Mouse (Mus musculus) hindbrain, embryonic 11.5 days (tissue): ENCODE data around the gene Fgd2. TPM values are rescaled to one million over a fixed set of nuclear protein-coding genes. Genes with fewer than 3 reads are reported as not detected.
A peak's percentile ranks its signal among the peaks of the same experiment; 100 is the strongest.

ENCODE experiments used
- ATAC-seq: fragments of 200-750 bp; cut with Nextera tagmentation; 2 replicates; pipeline ENCODE4 v1.8.0; 2017; ENCODE audit warnings: mild to moderate bottlenecking, moderate TSS enrichment, moderate library complexity; ENCODE audit not compliant: low FRiP score
- DNase-seq: peaks from one replicate; pipeline ENCODE4 v3.0.0-alpha.2; 2015; ENCODE audit warnings: low spot score
- H3K27ac ChIP-seq: fragments of 300-500 bp; sonication (generic); 2 replicates; pipeline ENCODE4 v1.5.1; 2014; ENCODE audit warnings: mild to moderate bottlenecking, low read depth, low read length
- H3K27me3 ChIP-seq: fragments of 300-500 bp; sonication (generic); 2 replicates; pipeline ENCODE4 v1.6.1; 2014; ENCODE audit warnings: mild to moderate bottlenecking, low read length, moderate library complexity, mixed read lengths; ENCODE audit not compliant: control insufficient read depth, insufficient read depth
- H3K36me3 ChIP-seq: fragments of 300-500 bp; sonication (generic); 2 replicates; pipeline ENCODE4 v1.6.1; 2014; ENCODE audit warnings: mild to moderate bottlenecking, low read length, moderate library complexity, mixed read lengths; ENCODE audit not compliant: control insufficient read depth, insufficient read depth
- H3K4me1 ChIP-seq: fragments of 300-500 bp; sonication (generic); replicated peaks from 2 replicates; pipeline ENCODE4 v1.6.1; 2014; ENCODE audit warnings: low read length, mixed read lengths; ENCODE audit not compliant: control insufficient read depth, insufficient read depth
- H3K4me2 ChIP-seq: fragments of 300-500 bp; sonication (generic); replicated peaks from 2 replicates; pipeline ENCODE4 v1.6.1; 2014; ENCODE audit warnings: mild to moderate bottlenecking, low read depth, low read length
- H3K4me3 ChIP-seq: fragments of 300-500 bp; sonication (generic); 2 replicates; pipeline ENCODE4 v1.5.1; 2014; ENCODE audit warnings: low read depth, low read length
- H3K9ac ChIP-seq: fragments of 300-500 bp; sonication (generic); 2 replicates; pipeline ENCODE4 v1.6.1; 2014; ENCODE audit warnings: low read depth, low read length
- H3K9me3 ChIP-seq: fragments of 300-500 bp; sonication (generic); 2 replicates; pipeline ENCODE4 v1.6.1; 2016; ENCODE audit warnings: low read length; ENCODE audit not compliant: control insufficient read depth
- WGBS: fragments of 180-500 bp; shearing (Covaris S2); extraction: QIAGEN DNeasy Blood & Tissue Kit; methylation state at CpG from one replicate; pipeline ENCODE4 v1.1.7; 2014; 5-methylcytosine and 5-hydroxymethylcytosine counted together
- polyA plus RNA-seq: library from polyadenylated mRNA; unstranded; fragments of >200 nt; fragmentation: Nextera tagmentation; extraction: Ambion mirVana; gene quantifications from 2 replicates; pipeline ENCODE4 v1.2.1, GENCODE M21; 2014

Fgd2 gene
- polyA plus RNA-seq, 1 experiment from 2014 or later = 4.2 TPM

DNA sequence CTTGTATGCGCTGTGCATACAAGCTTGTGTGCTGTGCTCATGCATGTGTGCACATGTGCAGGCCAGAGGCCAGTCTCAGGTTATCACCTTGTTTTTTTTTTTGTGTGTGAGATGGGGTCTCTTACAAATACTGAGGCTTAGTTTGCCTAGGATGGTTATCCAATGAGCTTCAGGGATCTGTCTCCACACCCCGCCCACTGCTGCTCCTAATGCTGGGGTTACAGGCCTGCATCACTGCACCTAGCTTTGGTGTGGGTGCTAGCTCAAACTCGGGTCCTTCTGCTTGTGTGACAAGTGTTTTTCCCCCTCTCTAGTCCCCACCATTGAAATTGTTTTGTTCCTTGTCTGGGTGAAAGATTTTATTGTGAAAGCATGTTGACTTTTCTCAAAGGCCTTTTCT lies 30.5 kb upstream of the Fgd2 start:
- no peak for ATAC-seq
- peaks cover 8% of the 10 kb centered on the region; the same call in 1 of the 2 replicates for H3K36me3 ChIP-seq
- WGBS = 86% methylated on average over 3 of the region's 3 CpGs

DNA sequence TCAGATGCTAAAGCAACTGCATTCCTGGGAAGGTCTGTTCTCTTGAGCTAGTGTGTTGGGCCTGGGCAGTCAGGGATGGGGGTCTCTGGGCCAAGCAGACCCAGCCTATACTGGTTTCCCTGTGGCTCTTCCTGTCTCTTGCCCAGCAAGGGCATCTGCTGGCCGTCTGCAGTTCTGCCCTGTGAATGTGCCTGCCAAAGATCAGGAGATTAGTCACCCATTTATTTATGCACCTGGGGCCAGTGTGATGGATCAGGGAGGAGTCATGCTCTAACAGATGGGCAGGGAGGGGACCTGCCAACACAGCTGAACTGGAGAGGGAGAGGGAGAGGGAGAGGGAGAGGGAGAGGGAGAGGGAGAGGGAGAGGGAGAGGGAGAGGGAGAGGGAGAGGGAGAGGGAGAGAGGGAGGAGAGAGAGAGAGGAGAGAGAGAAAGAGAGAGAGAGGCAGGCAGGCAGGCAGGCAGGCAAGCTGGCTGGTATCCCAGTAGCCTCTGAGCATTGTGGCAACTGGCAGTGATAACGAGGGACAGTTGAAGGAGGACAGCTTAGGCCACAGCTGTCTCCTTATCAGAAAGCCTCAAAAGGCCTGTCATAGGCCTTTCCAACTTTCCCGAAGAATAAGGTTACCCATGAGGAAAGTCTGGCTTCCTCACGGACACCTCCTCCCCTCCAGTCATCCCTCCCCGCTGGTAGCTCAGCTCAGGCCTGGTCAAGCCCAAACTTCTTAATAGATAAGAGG lies 29.9 kb upstream of the Fgd2 start:
- Histone ChIP-seq H3K4me2 (no peak overlapping the region), H3K4me1 (peaks cover 9% of the 10 kb centered on the region; the same call in 1 of the 2 replicates), H3K27me3 (no peaks in the 10 kb centered on the region), H3K4me3 (no peak overlapping the region), H3K9ac (no peak overlapping the region), H3K27ac (peak overlapping the region; percentile 47; the same call in 1 of the 2 replicates), H3K36me3 (peaks cover 8% of the 10 kb centered on the region; the same call in 1 of the 2 replicates), H3K9me3 (no peaks in the 10 kb centered on the region)
- no peak for ATAC-seq
- no peak for DNase-seq
- 38% methylated on average over 5 of the region's 5 CpGs for WGBS

More for the DNA sequence above, 30.5 kb upstream of the Fgd2 start:
- DNase-seq = no peak
- Histone ChIP-seq H3K4me3 (no peak overlapping the region), H3K27ac (no peak overlapping the region), H3K9me3 (no peaks in the 10 kb centered on the region), H3K9ac (no peak overlapping the region), H3K4me1 (peaks cover 9% of the 10 kb centered on the region; the same call in 1 of the 2 replicates), H3K27me3 (no peaks in the 10 kb centered on the region), H3K4me2 (no peak overlapping the region)

DNA sequence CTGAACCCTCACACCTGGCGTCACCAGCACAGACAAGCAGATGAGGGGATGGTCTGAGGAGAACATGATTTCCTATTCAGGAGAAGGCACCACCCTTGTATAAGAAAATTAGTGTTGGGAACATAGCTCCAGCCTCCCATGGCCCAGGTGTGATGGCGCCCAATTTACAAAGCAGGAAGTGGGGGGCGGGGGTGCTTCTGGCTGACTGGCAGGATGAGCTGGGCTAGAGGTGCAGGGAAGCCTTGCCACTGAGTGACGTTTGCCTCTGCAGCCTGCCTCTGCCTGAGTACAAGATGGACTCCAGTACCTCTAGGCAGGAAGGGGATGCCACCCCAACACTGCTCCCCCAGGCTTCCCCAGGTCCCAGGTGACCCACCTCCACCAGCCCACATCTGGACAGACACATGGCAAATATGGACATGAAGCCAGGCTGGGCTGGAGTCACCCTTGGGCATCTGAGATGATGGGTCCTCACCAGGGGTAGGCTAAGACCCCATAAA lies 28.5 kb upstream of the Fgd2 start:
- 83% methylated on average over 4 of the region's 4 CpGs for WGBS
- ATAC-seq (no peak), DNase-seq (no peak)
- no peaks in the 10 kb centered on the region for H3K27me3 ChIP-seq
- peaks cover 12% of the 10 kb centered on the region; the same call in 1 of the 2 replicates for H3K36me3 ChIP-seq
- H3K9me3 ChIP-seq = no peaks in the 10 kb centered on the region
- no peak overlapping the region for H3K27ac ChIP-seq
- H3K4me1 ChIP-seq = peaks cover under 1% of the 10 kb centered on the region; the same call in 1 of the 2 replicates
- no peak overlapping the region for H3K4me2 ChIP-seq
- H3K9ac ChIP-seq = no peak overlapping the region
- no peak overlapping the region for H3K4me3 ChIP-seq

DNA sequence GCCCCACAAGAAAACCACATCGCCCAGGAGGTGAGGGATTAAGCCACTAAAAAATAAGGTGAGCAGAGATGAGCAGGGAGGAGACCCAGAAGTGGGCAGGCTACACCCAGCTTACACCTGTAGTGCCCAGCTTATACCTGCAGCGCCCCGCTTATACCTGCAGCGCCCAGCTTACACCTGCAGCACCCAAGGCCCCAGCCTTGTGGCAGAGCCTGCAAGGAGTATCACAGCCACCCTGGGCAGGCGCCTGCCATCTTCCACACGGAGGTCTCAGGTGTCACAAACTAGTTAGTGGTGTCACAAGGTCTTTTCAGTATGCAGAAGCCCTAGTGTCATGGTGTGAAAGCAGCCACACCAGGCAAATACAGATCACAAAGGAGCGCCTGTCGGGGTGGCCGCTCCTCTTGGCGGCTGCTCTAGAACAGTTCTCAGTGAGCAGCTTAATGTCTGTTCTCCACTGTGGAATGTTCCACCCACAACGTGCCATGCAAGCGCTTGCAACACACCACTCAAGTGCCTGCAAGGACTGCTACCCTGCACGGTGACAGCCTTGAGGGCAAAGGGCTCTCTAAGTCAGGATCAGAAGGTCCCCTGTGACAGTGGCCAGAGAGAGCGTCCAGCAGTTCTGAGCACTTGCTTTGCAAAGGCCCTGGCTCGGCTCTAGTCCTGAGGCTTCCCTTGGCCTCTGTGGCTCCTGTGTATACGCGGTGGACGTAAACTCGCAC lies 24.3 kb upstream of the Fgd2 start:
- H3K36me3 ChIP-seq = peaks cover 16% of the 10 kb centered on the region; the same call in 1 of the 2 replicates
- ATAC-seq = no peak
- H3K4me3 ChIP-seq = no peak overlapping the region
- no peak overlapping the region for H3K4me2 ChIP-seq
- no peak overlapping the region for H3K27ac ChIP-seq
- no peaks in the 10 kb centered on the region for H3K9me3 ChIP-seq
- no peaks in the 10 kb centered on the region; the same call in 1 of the 2 replicates for H3K4me1 ChIP-seq
- no peaks in the 10 kb centered on the region for H3K27me3 ChIP-seq
- no peak for DNase-seq
- H3K9ac ChIP-seq = no peak overlapping the region
- WGBS = 91% methylated on average over 19 of the region's 19 CpGs

DNA sequence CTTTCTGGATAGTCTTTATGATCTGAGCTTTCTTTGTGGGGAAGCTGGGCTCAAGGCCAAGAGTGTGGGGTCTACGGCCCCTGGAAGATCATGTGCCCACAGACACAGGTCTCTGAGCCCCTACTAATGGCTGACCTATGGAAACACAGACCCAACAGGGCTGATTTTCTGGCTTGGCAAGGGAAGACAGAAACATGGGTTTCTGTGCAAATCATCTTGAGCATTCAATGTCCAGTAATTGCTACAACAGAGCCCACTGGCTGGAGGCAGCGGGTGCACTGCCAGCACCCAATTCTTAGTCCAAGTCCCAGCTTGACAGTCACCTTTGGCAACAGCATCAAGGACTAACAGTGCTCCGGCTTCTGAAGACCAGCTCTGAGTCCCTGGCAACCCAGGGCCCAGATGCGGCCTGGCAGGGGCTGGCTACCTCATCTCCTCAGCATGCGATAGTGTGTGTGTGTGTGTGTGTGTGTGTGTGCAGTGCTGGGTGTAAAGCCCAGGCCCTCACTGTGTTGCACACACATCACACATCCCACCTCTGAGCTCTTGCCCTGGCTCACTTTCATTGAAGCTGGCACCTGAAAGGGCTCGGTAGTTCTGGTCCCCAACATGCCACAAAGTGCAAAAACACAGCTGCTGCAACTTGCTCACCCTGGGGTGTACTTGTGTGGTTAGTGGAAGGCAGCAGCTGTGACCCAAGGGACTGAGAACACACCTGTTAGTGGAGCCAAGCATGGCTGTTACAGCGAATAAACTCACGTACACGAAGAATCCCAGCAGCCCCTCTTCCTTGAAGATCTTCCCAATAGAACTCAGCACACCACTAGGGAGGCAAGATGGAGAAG lies 22.5 kb upstream of the Fgd2 start:
- no peak overlapping the region for H3K4me3 ChIP-seq
- H3K9ac ChIP-seq = no peak overlapping the region
- no peaks in the 10 kb centered on the region for H3K9me3 ChIP-seq
- ATAC-seq = no peak
- DNase-seq = no peak
- WGBS = 92% methylated on average over 9 of the region's 9 CpGs
- peaks cover 15% of the 10 kb centered on the region; the same call in 1 of the 2 replicates for H3K36me3 ChIP-seq
- no peak overlapping the region for H3K27ac ChIP-seq
- H3K27me3 ChIP-seq = no peaks in the 10 kb centered on the region
- H3K4me1 ChIP-seq = peaks cover 5% of the 10 kb centered on the region; the same call in 1 of the 2 replicates
- H3K4me2 ChIP-seq = no peak overlapping the region

DNA sequence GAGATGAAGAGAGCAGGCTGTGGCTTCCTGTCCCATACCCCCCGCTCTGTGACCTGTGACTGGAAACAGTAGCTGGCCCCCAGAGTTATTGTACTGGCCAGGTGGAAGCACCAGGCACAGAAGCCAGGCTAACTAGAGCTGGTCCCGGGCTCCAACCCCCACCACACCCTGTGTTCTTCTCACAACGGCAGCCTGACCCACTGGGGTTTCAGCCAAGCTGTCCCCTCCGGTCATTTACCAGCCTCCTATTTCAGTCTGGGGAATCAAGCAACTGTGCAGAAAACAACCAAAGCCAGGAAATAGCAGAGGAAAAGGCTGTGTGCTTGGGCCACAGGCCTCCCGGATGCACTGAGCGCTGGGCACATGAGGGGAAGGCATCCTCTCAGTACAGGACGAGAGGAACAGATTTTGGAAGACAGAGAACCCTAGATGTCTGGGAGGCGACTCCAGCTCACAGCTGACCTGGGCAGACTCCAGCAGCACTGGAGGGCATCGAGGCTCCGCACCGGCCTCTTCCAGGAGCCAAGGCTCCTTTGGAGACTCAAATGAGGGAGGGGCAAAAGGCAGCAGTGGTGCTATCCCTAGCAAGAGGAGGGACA lies 21.4 kb upstream of the Fgd2 start:
- Histone ChIP-seq H3K9me3 (no peaks in the 10 kb centered on the region), H3K4me3 (no peak overlapping the region), H3K27me3 (no peaks in the 10 kb centered on the region), H3K36me3 (0 out of 2 replicates have a peak, but pooled peaks cover 13% of the 10 kb centered on the region), H3K9ac (no peak overlapping the region), H3K27ac (no peak overlapping the region), H3K4me1 (peaks cover 5% of the 10 kb centered on the region; the same call in 1 of the 2 replicates), H3K4me2 (no peak overlapping the region)
- DNase-seq (no peak), ATAC-seq (no peak)
- 84% methylated on average over 11 of the region's 11 CpGs for WGBS

DNA sequence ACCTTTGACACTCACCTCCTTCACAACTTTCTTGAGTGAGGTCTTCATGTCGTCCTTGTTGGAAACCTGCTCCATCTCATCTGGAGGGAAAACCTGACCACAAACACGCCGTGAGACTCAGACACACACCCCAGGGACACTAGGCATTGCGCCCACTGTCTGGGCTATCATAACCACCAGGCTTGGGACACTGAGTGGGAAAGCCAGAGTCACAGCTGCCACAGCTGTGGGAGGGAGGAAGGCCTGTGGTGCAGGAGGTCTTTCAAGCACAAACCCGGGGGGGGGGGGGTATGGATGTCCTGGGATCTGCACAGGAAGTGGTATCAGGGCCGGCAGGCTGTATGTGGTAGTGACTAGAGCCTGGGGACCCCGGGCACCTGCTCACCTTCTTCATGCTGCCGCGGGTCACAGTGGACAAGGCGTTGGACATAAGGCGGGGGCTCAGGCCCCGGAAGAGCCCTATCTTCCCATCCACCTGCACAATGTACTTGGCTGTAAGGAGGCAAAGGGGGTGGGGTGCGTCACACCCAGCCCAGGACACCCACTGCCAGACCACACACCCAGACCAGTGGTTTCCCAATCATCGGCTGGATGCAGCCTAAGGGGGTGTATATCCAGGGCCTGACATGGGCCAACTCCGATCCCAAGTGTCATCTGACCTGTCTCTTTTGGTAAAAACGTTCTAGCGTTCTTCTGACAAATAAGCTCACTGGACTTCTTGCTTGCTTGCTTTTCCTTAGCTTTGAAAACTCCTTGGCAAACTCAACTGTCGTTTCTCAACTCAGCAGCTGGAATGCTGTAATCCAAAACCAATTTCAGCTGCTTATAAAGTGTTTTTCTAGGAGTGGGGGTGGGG lies 20.1 kb upstream of the Fgd2 start:
- no peak for ATAC-seq
- no peaks in the 10 kb centered on the region for H3K27me3 ChIP-seq
- DNase-seq = no peak
- no peak overlapping the region for H3K27ac ChIP-seq
- no peaks in the 10 kb centered on the region for H3K9me3 ChIP-seq
- H3K4me1 ChIP-seq = peaks cover 5% of the 10 kb centered on the region
- H3K9ac ChIP-seq = no peak overlapping the region
- H3K36me3 ChIP-seq = 0 out of 2 replicates have a peak, but pooled peaks cover 13% of the 10 kb centered on the region
- 90% methylated on average over 18 of the region's 18 CpGs for WGBS
- H3K4me2 ChIP-seq = no peak overlapping the region
- no peak overlapping the region for H3K4me3 ChIP-seq
